Mouse (Mus musculus): ENCODE results near the gene Zfp444.

DNA sequence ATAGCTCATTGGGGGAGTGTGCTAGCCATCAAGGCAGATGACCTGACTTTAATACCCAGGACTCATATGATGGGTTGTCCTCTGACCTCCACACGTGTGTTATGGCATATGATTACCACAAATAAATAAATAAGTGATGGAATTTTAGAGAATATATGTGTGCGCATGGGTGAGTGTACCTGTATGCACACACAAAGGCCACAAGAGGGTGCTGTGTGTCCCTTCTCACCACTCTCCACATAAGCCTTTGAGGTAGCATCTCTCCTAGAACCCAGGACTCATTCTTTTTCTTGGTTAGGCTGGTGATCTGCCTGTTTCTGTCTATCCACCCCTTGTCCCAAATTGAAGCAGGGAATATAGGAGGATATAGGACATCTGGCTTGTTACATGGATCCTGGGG lies 23.8 kb downstream of the Zfp444 start:
- TF ChIP-seq MAX (IDR thresholded peaks at IDR 0.05; ENCODE audit: low read depth): no peak
- TF ChIP-seq POLR2A (IDR thresholded peaks at IDR 0.05; ENCODE audit: insufficient read length, low read depth): no peak
- TF ChIP-seq POLR2AphosphoS2 (IDR thresholded peaks at IDR 0.05; ENCODE audit: insufficient read length, low read depth): no peak
- no peak for TF ChIP-seq TCF12 (IDR thresholded peaks at IDR 0.05; ENCODE audit: insufficient read depth, poor library complexity, severe bottlenecking)
- no peak for TF ChIP-seq TCF3 (IDR thresholded peaks at IDR 0.05; ENCODE audit: insufficient read length, low read depth)
- TF ChIP-seq CEBPB (IDR thresholded peaks at IDR 0.05; ENCODE audit: insufficient read depth, poor library complexity, severe bottlenecking): no peak
- TF ChIP-seq MYOD1 (IDR thresholded peaks at IDR 0.05; ENCODE audit: control insufficient read depth in 1 of 3, insufficient read length in 2 of 3, low read depth in 2 of 3): no peak
